Mouse (Mus musculus) layer of hippocampus, postnatal 25 days (tissue): ENCODE results near the gene Adgrl2. TPM values are rescaled to one million over a fixed set of nuclear protein-coding genes. Genes with fewer than 3 reads are reported as not detected.

Experiments
- DNase-seq, 2 experiments: peaks; one replicate each; pipeline ENCODE4 v3.0.0; 2022; ENCODE audit warnings: mixed read lengths in 2 of 2, low spot score in 1 of 2; ENCODE audit errors: extremely low spot score in 1 of 2
- total RNA-seq, 2 experiments: library from RNA; stranded (reverse); gene quantifications; 2 replicates each; pipeline ENCODE4 v1.2.3; 2021

Gene Adgrl2
- total RNA-seq: 10 to 100 TPM; 60.1 to 70.2 TPM

DNA sequence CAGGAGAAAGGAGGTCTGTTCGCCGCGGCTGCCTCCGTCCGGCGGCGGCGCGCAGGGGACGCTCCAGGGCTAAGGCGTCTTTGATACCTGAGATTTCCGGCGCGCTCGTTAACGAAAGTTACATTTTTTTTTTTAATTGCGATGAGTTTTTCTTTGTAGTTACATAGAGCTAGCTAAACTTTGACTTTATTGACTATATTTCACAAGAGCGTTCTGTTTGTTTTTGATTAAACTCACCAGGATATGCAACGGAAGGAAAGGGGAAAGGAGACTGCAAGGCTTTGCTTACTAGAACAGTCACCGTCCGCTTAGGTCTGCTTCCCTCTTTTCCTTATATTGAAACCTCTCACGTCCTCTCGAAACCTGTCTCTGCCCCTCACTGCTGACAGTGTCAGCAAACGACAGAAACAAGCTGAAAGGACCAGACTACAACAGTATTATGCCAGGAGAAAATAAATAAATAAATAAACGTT is at the start of gene Adgrl2:
Gene Adgrl2 (minus strand): TSS at position 25 of the 473 bp plus-strand sequence.
- no peak for DNase-seq

DNA sequence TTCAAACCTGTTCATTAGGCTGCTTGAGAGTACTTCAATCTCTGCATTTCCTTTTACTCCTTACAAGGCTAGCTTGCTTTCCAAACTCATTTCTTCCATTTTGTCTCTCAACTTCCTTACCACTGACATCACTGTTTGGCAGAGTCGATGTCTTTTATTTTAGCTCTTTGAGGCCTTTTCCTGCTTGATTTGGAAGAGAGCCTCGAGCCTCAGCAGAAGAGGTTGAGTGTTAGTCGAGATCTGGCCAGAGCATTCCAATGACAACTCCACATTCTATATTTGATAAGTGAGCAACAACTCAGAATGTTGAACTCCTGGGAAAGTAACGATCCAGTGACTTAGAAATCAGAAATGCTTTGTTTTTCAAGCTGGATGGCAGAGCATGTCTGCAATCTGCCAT is 48.4 kb upstream of the Adgrl2 start:
- no peak for DNase-seq

DNA sequence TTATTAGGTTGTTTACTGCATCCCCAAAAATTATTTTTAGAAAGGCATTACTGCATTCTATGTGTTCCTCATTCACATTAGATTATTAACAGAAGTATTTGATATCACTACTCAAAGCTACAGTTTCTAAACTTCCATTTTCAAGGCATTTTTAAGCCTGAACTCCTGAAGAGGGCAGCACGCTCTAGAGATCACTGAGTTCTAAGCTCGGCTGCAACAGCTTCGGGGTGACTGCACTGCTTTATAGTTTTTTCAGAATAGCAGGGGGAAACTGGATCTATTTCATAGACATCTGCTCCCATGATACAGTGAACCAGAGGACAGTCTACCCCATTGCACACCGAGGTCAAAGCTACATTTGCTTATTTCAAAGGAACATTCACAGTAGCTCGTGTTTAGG is 29.6 kb upstream of the Adgrl2 start:
- DNase-seq: no peak

DNA sequence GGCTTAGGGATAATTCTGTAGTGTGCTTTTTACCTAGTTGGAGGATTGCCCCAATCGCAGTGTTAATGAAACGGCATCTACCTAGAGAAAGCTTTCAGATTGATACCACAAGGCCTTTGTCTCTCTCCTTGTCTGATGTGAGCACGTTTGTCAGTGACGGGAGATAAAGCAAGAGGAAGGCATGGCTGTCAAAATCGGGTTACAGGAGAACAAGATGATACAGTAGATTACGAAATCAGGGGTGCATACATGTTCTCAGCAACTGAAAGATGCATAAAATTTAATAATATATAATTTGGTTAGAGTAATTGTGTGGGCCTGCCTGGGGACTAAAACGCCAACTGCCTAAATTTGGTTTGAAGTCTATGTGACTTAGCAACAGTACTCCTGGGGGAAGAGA is 19.0 kb upstream of the Adgrl2 start:
- no peak for DNase-seq

DNA sequence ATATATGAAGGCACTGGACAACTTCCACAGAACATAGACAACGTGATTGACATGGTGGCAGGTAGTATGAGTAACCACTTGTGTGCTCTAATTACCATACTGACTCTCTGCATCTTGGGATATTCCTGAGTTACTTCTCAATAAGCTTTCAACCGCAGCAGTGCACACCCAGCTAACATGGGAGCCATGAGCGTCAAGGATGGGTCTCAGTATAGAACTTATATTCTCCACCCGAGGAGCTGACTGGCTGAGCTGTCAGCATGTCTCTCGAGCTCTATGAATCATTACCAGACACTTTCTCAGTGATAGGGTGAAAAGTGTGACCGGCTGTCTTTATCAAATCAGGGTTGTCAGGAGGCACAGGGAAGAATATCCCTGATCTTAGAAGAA is 18.3 kb upstream of the Adgrl2 start:
- DNase-seq: no peak

DNA sequence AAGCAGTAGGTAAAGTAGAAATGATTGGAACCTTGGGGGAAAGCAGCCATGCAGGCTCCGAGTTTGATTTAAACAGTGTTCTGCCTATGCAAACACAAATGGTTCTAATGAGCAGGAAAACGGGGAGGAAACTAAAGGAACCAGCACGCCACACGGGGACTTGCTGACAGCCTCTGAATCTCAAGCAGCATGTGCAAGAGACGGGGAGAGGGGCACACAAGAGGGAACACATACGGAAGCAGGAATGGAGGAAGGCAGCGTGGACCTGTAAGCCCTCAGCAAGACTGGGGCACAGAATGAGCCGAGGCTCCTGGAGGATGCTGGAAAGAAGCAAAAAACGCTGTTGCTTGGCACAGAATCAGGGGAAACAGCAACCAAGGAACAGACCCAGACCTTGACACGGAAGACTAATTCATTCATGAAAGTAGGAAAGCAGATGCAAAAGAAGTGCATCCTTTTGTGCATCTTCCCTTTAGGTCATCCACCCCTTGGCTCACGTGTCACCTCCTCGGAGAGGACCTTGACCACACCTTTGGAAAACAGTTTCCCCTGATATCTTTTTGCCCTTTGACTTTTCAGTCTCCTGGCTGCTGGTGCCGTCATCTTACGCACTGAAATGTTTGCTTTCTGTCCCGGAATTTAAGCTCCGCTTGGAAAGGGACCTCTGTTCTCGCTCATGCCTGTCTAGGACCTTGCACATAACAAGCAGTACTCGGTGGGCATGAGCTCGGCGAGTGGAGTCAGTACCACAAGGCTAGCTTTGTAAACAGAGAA is 17.7 kb upstream of the Adgrl2 start:
- DNase-seq: no peak

DNA sequence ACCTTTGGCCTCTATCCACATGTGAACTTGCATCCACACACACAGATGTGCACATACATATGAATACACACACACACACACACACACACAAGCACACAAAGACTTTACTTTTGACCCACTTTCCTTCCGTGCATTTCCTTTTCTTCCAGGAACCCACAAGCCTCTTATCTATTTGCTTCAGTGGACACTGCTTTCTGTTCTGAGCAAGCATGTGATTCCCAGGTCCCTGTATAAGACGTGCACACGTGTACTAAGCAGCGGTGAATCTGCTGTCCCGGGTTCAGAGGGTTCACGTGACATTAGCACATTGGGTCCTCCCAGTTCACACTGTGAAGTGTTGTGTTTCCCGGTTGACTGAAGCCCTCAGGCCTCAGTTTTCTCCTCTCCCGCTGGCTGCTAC is 11.0 kb upstream of the Adgrl2 start:
- no peak for DNase-seq

DNA sequence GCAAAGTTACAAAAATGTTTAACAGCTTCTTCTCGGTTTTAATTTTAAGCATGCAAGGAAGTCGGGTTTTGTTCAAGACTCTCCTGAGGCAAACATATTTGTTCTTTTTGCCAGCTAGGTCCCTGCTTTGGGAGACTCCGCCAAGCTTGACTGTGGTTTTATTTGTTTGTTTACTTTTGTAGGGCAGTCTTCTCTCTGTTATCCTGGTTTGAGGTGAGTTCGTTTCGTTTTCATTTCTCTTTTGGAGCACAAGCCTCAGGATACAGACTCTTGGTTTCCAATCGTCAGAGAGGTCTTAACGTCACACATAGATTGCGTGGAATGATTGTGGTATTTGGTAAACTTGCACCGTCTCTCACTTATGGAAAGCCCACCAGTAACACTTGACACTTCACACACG is 8.3 kb upstream of the Adgrl2 start:
- no peak for DNase-seq

DNA sequence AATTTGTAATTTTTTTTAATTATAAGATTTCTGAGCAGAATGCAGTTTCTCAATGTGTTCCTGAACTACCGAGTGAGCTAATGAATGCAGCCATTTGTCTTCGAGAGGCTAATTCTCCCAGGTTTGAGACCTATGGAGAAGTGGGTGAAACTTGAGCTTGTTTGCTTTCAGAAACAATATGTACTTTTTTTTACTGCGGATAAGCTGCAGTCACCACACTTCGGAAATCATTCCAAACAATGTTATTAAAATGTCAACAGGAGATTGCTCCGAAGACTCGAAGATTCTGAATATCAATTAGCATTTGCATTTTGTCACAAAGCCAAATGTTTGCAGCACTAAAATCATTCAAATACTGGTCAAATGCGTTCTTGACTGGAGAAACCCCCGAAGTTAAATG is 701 bp upstream of the Adgrl2 start:
- DNase-seq: no peak

DNA sequence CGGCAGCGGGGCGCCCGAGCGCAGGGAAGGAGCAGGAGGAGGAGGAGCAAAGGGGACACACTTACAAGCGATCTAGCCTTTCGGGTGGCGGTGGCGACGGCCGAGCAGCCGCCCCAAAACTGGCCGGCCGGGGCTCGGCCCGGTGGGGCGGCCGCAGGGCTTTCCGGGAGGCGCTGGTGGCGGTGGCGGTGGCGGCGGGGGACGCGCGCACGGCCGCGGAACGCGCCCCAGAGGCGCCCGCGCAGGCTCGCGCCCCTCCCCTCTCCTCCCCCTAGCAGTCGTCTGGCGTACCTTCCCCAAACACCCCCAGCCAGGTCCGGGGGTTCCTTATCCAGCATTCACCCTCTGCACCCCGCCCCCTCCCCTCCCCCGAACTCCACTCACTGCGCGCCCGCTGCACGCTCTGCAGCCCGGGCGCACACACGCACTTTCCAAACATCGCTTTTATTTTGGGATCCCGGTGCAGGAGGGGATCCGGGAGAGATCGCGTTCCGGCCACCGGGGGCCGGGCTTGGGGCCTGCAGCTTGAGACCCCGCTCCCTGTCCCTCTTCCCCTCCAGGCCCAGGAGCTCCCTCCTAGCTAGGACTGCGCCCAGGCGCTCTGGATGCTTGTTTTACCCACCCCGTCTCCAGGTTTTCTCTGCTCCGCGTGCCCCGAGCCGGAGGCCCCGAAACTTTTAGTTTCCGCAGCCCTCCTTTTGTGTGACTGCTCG is 381 bp downstream of the Adgrl2 start:
- DNase-seq: peak in 1 of 2 experiments; percentile 47

DNA sequence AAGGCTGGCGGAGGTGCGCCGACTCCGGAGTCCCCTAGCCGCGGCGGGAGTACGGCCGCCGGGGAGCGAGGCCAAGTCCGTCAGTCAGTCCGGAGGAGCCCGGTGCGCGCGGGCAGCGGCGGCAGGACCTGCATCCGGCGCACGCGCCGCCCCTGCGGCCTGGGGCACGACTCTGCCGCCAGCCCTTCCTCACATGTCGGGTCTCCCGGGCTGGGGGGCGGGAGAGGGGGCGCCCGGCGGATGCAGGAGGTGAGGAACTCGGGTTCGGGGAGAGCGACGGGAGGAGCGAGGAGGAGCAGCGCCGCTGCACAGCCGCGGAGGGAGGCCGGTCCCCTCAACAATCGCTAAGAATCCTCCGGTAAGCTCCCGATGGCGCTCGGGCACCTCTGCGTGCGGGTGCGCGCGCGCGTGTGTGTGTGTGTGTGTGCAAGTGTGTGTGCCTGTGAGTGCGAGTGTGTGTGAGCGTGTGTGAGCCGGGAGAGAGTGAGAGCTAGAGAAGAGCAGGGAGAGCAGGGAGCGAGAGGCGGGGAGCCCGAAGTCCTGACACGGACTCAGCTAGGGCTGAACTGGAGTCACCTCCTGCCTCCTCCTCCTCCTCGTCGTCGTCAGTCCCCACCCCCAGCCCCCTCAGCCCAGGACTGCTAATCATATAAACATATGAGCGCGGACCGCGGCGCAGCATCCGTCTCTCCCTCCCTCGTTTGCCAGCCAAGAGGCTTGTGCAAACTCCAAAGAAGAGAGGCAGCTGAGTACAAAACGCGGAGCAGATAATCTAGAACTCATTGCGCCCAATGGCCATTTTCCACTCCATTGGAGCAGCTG is 1.1 kb downstream of the Adgrl2 start:
- peak; percentile 48 to 60 for DNase-seq

DNA sequence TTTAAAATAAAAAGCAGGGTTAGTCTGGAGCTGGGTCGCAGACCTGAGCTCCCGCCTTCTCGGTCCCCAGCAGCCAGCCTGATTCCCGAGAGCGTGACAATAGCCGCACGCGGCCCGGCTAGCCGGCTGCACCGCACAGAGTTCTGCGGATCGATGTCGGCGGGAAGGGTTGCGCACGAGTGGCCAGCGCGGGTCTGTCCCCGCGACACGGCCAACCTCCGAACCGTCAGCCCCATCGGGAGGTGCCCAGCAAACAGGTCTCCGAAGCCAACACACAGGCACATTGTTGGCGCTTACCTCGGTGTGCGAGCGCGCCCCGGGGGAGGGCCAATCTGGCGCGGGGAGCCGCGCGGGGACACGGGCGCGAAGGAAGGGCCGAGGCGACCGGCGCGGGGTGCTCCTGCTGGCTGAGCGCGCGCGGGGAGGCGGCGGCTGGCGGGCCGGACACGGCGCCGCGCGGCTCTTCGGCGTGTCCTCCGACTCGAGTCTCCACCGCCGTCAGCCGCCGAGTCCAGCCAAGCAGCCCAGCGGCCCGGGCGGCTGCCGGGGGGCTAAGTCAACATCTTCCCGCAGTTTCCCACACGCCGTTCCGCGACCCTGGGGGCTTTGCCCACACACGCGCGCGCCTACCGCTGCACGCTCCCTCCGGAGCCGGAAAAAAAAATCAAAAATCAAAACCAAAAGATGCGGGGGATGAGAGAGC is 1.9 kb downstream of the Adgrl2 start:
- no peak for DNase-seq

DNA sequence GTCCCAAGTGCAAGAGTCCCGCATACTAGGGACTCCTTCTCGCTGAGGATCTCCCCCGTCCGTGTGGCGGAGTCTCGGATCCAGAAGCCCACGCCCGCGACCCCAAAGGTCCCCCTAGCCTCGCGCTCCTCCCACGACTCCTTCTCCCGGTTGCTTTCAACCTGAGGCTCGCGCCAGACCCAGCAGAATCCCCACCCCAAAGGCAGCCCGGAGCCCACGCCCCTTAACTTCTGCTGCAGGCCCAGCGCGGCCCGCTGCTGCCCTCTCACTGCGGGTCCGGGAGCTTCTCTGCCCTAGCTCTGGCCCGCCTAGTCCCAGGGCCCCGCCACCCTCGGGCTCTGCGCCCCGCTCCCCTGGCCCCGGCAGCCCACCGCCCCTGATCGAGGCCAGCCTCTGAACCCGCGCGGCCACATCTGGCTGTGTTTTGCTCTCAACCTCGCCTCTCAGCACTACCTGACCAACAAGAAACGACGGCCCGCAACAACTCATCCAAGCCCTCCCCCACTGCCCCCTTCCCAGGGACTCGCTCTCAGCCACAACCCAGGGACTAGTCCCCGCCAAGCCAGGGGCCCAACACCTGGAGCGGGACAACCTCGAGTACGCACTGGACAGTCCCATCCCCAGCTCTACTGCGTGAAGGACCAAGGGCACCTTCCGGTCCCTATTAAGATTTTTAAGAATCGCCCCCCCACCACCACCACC is 2.6 kb downstream of the Adgrl2 start:
- DNase-seq: peak; percentile 42 to 52

DNA sequence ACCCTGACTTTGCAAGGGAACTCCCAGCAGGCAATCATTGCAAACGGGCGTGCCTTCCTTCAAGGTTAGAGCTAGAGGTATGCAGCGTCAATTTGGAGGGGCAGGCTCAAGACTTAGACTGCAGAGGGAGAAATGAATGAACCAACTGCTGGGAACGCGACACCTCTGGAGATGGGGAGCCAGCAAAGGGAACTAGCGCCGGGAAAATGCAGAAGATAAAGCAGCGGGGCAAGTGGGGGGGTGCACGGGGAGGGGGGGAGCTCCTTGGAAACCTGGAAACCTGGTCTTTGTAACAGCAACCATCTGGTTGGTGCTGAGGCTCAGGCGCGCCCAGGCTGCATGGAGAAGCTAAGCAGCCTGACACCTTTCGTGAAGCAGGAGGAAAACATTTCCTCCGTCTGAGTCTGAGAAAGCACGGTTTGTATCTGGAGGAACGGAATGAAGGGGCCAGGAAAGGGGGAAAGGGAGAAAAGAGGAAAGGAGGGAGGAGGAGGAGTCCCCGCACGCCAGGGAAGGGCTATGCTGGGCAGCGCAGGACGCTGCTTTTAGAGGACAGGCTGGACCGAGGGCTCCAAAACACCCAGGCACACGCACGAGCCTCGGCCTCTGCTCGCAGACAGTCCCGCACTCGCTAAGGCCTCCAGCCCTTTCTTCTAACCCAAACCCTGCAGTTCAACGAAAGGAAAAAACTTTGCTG is 3.3 kb downstream of the Adgrl2 start:
- no peak for DNase-seq

DNA sequence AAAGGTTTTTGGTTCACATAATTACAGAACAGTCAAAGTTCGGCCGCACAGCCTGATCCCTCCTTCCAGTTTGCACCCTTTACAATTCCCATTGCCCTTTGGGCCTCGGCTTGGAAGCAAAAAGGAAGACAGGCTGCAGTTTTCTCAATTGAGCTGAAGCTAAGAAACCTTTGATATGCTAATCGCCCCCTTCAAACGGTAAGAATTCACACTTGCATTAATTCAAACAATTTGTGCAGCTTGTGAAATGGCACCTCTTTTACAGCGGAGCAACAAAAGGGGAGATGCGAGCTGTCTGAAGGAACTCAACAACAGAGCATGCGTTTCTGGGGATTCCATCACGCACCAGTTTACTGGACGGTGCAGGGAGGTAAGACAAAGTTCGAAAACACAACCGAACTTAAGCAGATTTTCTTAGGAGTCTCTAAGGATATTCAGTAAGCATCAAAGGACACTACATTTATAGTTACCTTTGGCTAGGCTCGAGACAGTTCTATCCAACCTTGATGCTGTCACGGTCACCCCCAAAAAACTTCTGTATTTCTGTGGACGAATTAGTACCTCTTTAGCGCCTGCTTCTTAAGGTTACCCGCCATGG is 4.0 kb downstream of the Adgrl2 start:
- DNase-seq: no peak

DNA sequence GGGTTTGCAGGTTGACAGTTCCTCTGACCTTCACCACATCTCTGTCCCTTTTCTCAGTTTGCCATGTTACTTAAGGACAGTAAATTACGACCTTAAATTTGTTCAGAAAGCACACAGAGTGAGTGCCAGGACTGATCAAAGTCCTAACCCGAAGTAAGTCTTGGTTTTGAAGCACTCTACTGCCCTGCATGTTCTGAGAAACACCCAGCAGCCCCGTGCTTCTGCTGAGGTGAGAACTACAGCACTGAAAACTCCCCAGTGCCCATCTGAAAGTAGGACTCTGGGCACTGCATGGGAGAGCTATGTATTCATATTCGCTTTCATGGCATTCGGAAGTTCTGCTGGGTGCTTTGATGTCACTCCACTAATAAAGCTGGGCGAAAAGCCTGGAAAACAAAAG is 6.0 kb downstream of the Adgrl2 start:
- no peak for DNase-seq

DNA sequence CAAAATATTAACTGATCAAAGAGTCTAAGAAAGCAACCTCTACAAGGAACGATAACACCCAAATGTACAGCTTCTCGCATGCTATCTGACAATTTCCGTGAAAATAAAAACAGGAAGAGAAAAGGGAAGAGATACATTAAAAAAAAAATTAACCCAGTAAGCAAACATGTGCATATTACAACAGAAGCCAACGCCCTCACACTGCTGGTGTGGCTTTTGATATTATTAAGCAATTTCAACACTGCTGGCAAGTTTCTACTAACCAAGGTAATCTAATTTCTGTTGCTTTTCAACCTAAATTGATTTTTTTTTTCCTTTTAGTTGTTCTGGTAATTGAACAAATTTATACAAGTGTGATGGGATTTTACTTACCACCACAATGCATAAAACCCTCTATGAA is 8.0 kb downstream of the Adgrl2 start:
- DNase-seq: no peak

DNA sequence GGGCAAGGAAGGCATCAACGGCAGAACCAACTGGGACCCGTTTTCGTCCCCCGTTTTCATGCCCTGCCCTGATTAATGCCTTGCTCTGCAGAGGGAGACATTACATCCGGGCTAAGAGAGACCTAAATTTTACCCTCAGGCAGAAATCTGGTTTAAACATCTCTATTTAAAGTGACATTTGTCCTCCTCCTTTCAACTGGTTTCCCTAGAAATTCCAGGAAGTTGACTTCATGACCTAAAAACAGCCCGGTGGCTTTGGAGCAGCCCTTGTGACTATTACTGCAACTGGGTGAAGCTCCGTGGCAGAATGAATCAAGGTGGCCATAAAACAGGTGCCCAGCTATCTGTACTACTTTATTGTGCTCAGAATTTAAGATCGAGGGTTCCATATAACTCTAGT is 8.6 kb downstream of the Adgrl2 start:
- DNase-seq: no peak

DNA sequence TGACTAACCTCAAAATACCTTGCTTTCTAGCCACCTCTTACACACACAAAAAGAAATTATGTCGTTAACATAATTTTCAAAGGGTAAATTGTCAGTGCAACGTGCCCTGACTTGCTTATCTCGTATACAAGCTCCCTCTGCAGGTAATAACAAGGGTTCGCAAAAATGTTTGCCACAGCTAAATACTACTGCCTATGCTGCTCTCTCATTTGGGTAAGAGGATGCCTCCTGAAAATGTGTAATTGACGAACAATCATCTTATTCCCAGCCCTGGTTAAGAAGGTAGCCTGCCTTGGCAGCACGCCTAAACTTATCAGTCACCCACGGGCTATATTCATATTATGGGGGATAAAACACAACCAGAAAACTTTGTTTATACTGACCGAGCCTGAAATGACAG is 11.8 kb downstream of the Adgrl2 start:
- DNase-seq: no peak
